Mouse (Mus musculus): ENCODE data around the gene Tspan31. TPM values are rescaled to one million over a fixed set of nuclear protein-coding genes. Genes with fewer than 3 reads are reported as not detected.

Gene Tspan31
- polyA plus RNA-seq, 1 experiment from 2014 or later, result 158 TPM

GRCm38 (mm10) chr10:127103631-127104030, 33.6 kb upstream of the Tspan31 start:
- H3K4me3 ChIP-seq (replicated peaks; ENCODE audit: low read length), result no peak overlapping the region
- H3K27me3 ChIP-seq (ENCODE audit: control insufficient read depth, insufficient read depth, low read length), result no peaks in the 10 kb centered on the region
- H3K27ac ChIP-seq (ENCODE audit: low read length), result no peak overlapping the region
- 46% methylated on average over 7 of the region's 7 CpGs for WGBS
- no peak overlapping the region for H3K4me2 ChIP-seq (ENCODE audit: low read depth, low read length)
- ATAC-seq (ENCODE audit: insufficient read depth, low FRiP score), result no peak
- H3K9ac ChIP-seq (ENCODE audit: low read length), result no peak overlapping the region
- no peaks in the 10 kb centered on the region for H3K4me1 ChIP-seq (ENCODE audit: control insufficient read depth, insufficient read depth, low read length)
- H3K36me3 ChIP-seq (ENCODE audit: control insufficient read depth, insufficient read depth, low read length), result no peaks in the 10 kb centered on the region
- H3K9me3 ChIP-seq (replicated peaks; ENCODE audit: control insufficient read depth, low read length), result no peaks in the 10 kb centered on the region

- no peak overlapping the region for H3K4me2 ChIP-seq (ENCODE audit: low read depth, low read length)
- no peak overlapping the region for H3K9ac ChIP-seq (ENCODE audit: low read length)
- peaks cover 6% of the 10 kb centered on the region; the same call in 1 of the 2 replicates for H3K36me3 ChIP-seq (ENCODE audit: control insufficient read depth, insufficient read depth, low read length)
- no peaks in the 10 kb centered on the region for H3K9me3 ChIP-seq (replicated peaks; ENCODE audit: control insufficient read depth, low read length)
- WGBS, result 79% methylated on average over 6 of the region's 6 CpGs
- H3K27ac ChIP-seq (ENCODE audit: low read length), result no peak overlapping the region
- no peaks in the 10 kb centered on the region for H3K4me1 ChIP-seq (ENCODE audit: control insufficient read depth, insufficient read depth, low read length)
- H3K4me3 ChIP-seq (replicated peaks; ENCODE audit: low read length), result no peak overlapping the region
- no peak for ATAC-seq (ENCODE audit: insufficient read depth, low FRiP score)
- H3K27me3 ChIP-seq (ENCODE audit: control insufficient read depth, insufficient read depth, low read length), result no peaks in the 10 kb centered on the region
These were observed 31.1 kb upstream of the Tspan31 start for GRCm38 (mm10) chr10:127101151-127101550.

DNA sequence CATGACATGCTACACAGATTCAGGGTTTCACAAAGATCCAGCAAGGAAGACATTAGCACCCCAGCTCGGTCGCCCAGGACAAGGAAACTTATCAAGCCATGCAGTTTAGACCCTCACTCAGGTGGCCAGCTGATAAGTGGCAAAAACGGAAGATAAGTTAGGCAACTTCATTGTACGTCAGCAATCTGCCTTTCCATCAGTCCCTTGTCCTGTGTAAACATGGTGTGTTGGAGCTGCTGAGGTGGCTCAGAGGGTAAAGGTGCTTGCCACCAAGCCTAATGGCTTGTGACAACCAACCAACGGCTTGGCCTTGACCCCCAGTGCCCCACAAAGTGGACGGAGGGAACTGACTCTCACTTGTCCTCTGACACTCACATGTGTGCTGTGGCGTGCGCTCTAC, 30.4 kb upstream of the Tspan31 start:
- H3K9me3 ChIP-seq (replicated peaks; ENCODE audit: control insufficient read depth, low read length), result no peaks in the 10 kb centered on the region
- no peak overlapping the region for H3K27ac ChIP-seq (ENCODE audit: low read length)
- no peak for ATAC-seq (ENCODE audit: insufficient read depth, low FRiP score)
- H3K36me3 ChIP-seq (ENCODE audit: control insufficient read depth, insufficient read depth, low read length), result peaks cover 10% of the 10 kb centered on the region; the same call in 1 of the 2 replicates
- H3K27me3 ChIP-seq (ENCODE audit: control insufficient read depth, insufficient read depth, low read length), result no peaks in the 10 kb centered on the region
- WGBS, result 63% methylated on average over 8 of the region's 8 CpGs
- no peak overlapping the region for H3K4me2 ChIP-seq (ENCODE audit: low read depth, low read length)
- H3K9ac ChIP-seq (ENCODE audit: low read length), result no peak overlapping the region
- no peaks in the 10 kb centered on the region for H3K4me1 ChIP-seq (ENCODE audit: control insufficient read depth, insufficient read depth, low read length)
- H3K4me3 ChIP-seq (replicated peaks; ENCODE audit: low read length), result no peak overlapping the region

GRCm38 (mm10) chr10:127099868-127100267, 29.8 kb upstream of the Tspan31 start:
- Histone ChIP-seq H3K4me3 (replicated peaks; ENCODE audit: low read length) (no peak overlapping the region), H3K4me1 (ENCODE audit: control insufficient read depth, insufficient read depth, low read length) (peaks cover 1% of the 10 kb centered on the region; the same call in 1 of the 2 replicates), H3K9me3 (replicated peaks; ENCODE audit: control insufficient read depth, low read length) (no peaks in the 10 kb centered on the region), H3K4me2 (ENCODE audit: low read depth, low read length) (no peak overlapping the region), H3K27ac (ENCODE audit: low read length) (no peak overlapping the region), H3K9ac (ENCODE audit: low read length) (no peak overlapping the region), H3K27me3 (ENCODE audit: control insufficient read depth, insufficient read depth, low read length) (no peaks in the 10 kb centered on the region), H3K36me3 (ENCODE audit: control insufficient read depth, insufficient read depth, low read length) (peaks cover 10% of the 10 kb centered on the region; the same call in 1 of the 2 replicates)
- 90% methylated on average over 15 of the region's 15 CpGs for WGBS
- no peak for ATAC-seq (ENCODE audit: insufficient read depth, low FRiP score)

DNA sequence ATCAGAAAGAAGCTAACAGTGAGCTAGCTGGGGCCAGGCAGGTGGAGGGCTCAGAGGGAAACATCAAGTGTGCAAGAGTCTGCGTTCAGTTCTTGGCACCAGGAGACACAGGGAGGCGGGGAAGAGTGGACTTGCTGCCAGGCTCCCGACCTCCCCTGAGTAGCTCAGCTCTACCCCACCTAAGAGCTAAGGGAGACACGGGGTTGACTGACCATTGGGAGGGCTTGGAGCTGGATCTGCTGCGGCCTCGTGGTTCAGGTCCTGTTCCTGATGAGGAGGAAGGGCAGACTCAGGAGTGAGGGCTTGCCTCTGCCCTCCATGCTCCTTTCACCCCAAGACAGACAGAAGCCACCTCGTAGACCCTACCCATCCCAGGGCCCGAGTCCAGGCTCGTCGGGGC, 29.1 kb upstream of the Tspan31 start:
- H3K27ac ChIP-seq (ENCODE audit: low read length), result no peak overlapping the region
- no peaks in the 10 kb centered on the region for H3K9me3 ChIP-seq (replicated peaks; ENCODE audit: control insufficient read depth, low read length)
- H3K4me2 ChIP-seq (ENCODE audit: low read depth, low read length), result no peak overlapping the region
- WGBS, result 86% methylated on average over 10 of the region's 10 CpGs
- H3K36me3 ChIP-seq (ENCODE audit: control insufficient read depth, insufficient read depth, low read length), result peaks cover 10% of the 10 kb centered on the region; the same call in 1 of the 2 replicates
- no peak for ATAC-seq (ENCODE audit: insufficient read depth, low FRiP score)
- peaks cover 5% of the 10 kb centered on the region; the same call in 1 of the 2 replicates for H3K4me1 ChIP-seq (ENCODE audit: control insufficient read depth, insufficient read depth, low read length)
- H3K9ac ChIP-seq (ENCODE audit: low read length), result no peak overlapping the region
- H3K4me3 ChIP-seq (replicated peaks; ENCODE audit: low read length), result no peak overlapping the region
- no peaks in the 10 kb centered on the region for H3K27me3 ChIP-seq (ENCODE audit: control insufficient read depth, insufficient read depth, low read length)

GRCm38 (mm10) chr10:127098514-127098913, 28.4 kb upstream of the Tspan31 start:
- peaks cover 5% of the 10 kb centered on the region; the same call in 1 of the 2 replicates for H3K4me1 ChIP-seq (ENCODE audit: control insufficient read depth, insufficient read depth, low read length)
- H3K36me3 ChIP-seq (ENCODE audit: control insufficient read depth, insufficient read depth, low read length), result peaks cover 10% of the 10 kb centered on the region; the same call in 1 of the 2 replicates
- no peak overlapping the region for H3K9ac ChIP-seq (ENCODE audit: low read length)
- H3K4me2 ChIP-seq (ENCODE audit: low read depth, low read length), result no peak overlapping the region
- WGBS, result 79% methylated on average over 20 of the region's 20 CpGs
- H3K4me3 ChIP-seq (replicated peaks; ENCODE audit: low read length), result no peak overlapping the region
- no peak for ATAC-seq (ENCODE audit: insufficient read depth, low FRiP score)
- no peaks in the 10 kb centered on the region for H3K9me3 ChIP-seq (replicated peaks; ENCODE audit: control insufficient read depth, low read length)
- no peak overlapping the region for H3K27ac ChIP-seq (ENCODE audit: low read length)
- H3K27me3 ChIP-seq (ENCODE audit: control insufficient read depth, insufficient read depth, low read length), result no peaks in the 10 kb centered on the region

DNA sequence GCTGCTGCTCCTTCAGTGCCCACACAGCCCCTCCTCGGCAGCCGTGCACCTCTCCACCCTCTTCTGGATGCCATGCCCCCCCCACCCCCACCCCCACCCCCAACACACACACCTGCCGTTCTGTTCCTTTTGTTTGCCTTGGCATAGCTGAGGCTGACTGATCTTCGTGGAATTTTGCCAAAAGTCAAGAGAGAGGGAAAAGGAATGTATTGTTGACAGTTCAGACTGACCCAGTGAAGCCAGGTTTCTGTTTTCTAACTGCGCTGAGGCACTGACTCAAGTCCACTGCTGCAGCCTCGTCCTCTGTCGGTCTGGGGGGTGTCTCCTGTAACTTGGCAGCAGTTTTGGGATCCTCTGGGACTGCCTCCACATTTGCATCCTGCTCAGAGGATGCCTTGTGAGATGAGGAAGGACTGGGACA, 24.3 kb upstream of the Tspan31 start:
- peaks cover 17% of the 10 kb centered on the region for H3K4me1 ChIP-seq (ENCODE audit: control insufficient read depth, insufficient read depth, low read length)
- H3K27me3 ChIP-seq (ENCODE audit: control insufficient read depth, insufficient read depth, low read length), result peaks cover 37% of the 10 kb centered on the region
- no peak overlapping the region for H3K27ac ChIP-seq (ENCODE audit: low read length)
- 26% methylated on average over 7 of the region's 7 CpGs for WGBS
- ATAC-seq (ENCODE audit: insufficient read depth, low FRiP score), result peak; percentile 44; the same call in 1 of the 2 replicates
- H3K4me3 ChIP-seq (replicated peaks; ENCODE audit: low read length), result no peak overlapping the region
- no peak overlapping the region for H3K4me2 ChIP-seq (ENCODE audit: low read depth, low read length)
- no peak overlapping the region for H3K9ac ChIP-seq (ENCODE audit: low read length)
- H3K36me3 ChIP-seq (ENCODE audit: control insufficient read depth, insufficient read depth, low read length), result peaks cover 10% of the 10 kb centered on the region; the same call in 1 of the 2 replicates
- H3K9me3 ChIP-seq (replicated peaks; ENCODE audit: control insufficient read depth, low read length), result no peaks in the 10 kb centered on the region

DNA sequence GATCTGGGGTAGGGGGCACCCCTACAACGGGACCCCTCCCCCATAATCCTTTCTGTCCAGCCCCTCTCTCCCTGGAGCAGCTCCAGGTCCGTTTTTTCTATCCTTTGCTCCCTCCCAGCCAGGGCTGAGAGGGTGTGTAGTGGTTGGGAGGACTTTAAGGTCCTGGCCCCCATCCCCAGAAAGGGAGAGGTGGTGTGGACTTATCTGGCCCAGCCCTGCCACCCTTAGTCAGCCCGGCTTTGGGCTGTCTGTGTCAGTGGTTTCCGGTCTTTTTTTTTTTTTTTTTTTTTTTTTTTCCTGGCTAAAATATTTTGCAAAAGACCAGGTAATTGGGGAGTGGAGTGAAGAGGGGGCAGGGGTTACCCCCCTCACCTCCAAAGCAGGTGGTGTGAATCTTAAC, 22.7 kb upstream of the Tspan31 start:
- H3K4me3 ChIP-seq (replicated peaks; ENCODE audit: low read length), result no peak overlapping the region
- H3K36me3 ChIP-seq (ENCODE audit: control insufficient read depth, insufficient read depth, low read length), result peaks cover 10% of the 10 kb centered on the region; the same call in 1 of the 2 replicates
- 40% methylated on average over 4 of the region's 4 CpGs for WGBS
- peaks cover 17% of the 10 kb centered on the region for H3K4me1 ChIP-seq (ENCODE audit: control insufficient read depth, insufficient read depth, low read length)
- no peak overlapping the region for H3K27ac ChIP-seq (ENCODE audit: low read length)
- H3K9me3 ChIP-seq (replicated peaks; ENCODE audit: control insufficient read depth, low read length), result no peaks in the 10 kb centered on the region
- H3K27me3 ChIP-seq (ENCODE audit: control insufficient read depth, insufficient read depth, low read length), result peaks cover 41% of the 10 kb centered on the region
- H3K9ac ChIP-seq (ENCODE audit: low read length), result no peak overlapping the region
- H3K4me2 ChIP-seq (ENCODE audit: low read depth, low read length), result no peak overlapping the region
- ATAC-seq (ENCODE audit: insufficient read depth, low FRiP score), result no peak

DNA sequence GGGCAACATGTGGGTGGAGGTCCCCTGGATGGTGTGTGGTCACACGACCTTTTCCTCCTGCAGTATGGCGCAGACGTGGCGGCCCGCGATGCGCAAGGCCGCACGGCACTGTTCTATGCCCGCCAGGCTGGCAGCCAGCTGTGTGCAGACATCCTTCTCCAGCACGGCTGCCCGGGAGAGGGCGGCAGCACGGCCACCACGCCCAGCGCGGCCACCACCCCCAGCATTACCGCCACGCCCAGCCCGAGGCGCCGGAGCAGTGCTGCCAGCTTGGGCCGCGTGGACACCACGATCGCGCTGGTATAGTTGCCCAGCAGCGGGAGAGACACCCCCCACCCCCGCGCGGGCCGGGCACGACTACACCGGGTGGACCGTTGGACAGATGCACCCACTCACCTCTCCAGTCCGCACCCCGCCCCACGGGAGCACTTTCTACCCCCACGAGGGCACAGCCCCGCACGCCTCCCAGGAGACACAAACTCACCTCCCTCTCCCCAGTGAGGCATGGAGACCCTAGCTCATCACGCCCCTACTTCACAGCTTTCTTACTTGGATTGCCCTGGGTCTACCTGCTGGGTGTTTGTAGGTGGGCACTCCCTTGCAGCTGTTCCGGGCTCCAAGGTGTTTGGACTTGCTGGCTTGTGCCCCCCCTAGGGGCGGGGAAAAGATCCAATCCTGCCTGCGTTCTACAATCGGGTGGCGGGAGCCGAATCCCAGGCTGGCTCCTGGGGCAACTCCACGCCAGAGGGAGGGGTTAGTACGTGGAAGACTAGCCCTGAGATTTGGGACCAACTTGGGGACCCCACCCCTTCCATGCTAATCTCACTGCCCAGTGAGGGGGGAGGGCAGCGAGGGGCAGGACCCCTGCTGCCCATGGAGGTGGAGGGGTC, 21.7 kb upstream of the Tspan31 start:
- peak; percentile 36; the same call in 1 of the 2 replicates for ATAC-seq (ENCODE audit: insufficient read depth, low FRiP score)
- peak overlapping the region; percentile 32 for H3K4me3 ChIP-seq (replicated peaks; ENCODE audit: low read length)
- H3K9me3 ChIP-seq (replicated peaks; ENCODE audit: control insufficient read depth, low read length), result no peaks in the 10 kb centered on the region
- 12% methylated on average over 51 of the region's 51 CpGs for WGBS
- H3K27me3 ChIP-seq (ENCODE audit: control insufficient read depth, insufficient read depth, low read length), result peaks cover 45% of the 10 kb centered on the region
- H3K4me2 ChIP-seq (ENCODE audit: low read depth, low read length), result peak overlapping the region; percentile 32
- peaks cover 10% of the 10 kb centered on the region; the same call in 1 of the 2 replicates for H3K36me3 ChIP-seq (ENCODE audit: control insufficient read depth, insufficient read depth, low read length)
- H3K4me1 ChIP-seq (ENCODE audit: control insufficient read depth, insufficient read depth, low read length), result peaks cover 17% of the 10 kb centered on the region
- no peak overlapping the region for H3K9ac ChIP-seq (ENCODE audit: low read length)
- H3K27ac ChIP-seq (ENCODE audit: low read length), result no peak overlapping the region

Measured in stomach, embryonic 16.5 days (tissue).